In genomic region chr11:35458068-35458467, GRCm38 (mm10) we compare ENCODE assay signal across 28 mouse cellular contexts.
"Had no signal": no experiment of that assay in that cellular context is flagged by ENCODE, and none has a peak within 500 bp of the region (broad histone marks: within the 10 kb centered on the region; RNA-seq: fewer than 3 reads in every experiment).

No protein-coding gene starts in this region.

- ATAC-seq: hindbrain, embryonic 16.5 days; intestine, embryonic 16.5 days had no signal

- H3K27me3 ChIP-seq: limb, embryonic 13.5 days; limb, embryonic 15.5 days; liver, embryonic 13.5 days; liver, embryonic 15.5 days had no signal

- DNase-seq: gastrocnemius, adult 2 months; gastrocnemius, postnatal 10 days; gastrocnemius, postnatal 25 days; heart, adult 11 months; heart, adult 2 months; heart, postnatal 14 days; heart, postnatal 36 days; kidney, adult 11 months; kidney, adult 2 months; kidney, adult 9 months; kidney, postnatal 14 days; kidney, postnatal 36 days; layer of hippocampus, adult 9-11 months; layer of hippocampus, postnatal 36 days; left cerebral cortex, postnatal 4 days; liver, embryonic 13.5 days had no signal

- H3K4me3 ChIP-seq: gastrocnemius, adult 2 months; heart, adult 2 months; heart, embryonic 13.5 days; heart, embryonic 15.5 days; hindbrain, embryonic 12.5 days; kidney, embryonic 15.5 days; limb, embryonic 13.5 days; limb, embryonic 15.5 days; liver, embryonic 13.5 days; liver, embryonic 15.5 days had no signal

- H3K9ac ChIP-seq: heart, embryonic 13.5 days; heart, embryonic 15.5 days; hindbrain, embryonic 12.5 days; hindbrain, embryonic 14.5 days; kidney, embryonic 15.5 days; limb, embryonic 13.5 days; limb, embryonic 15.5 days; liver, embryonic 13.5 days; liver, embryonic 15.5 days had no signal

- H3K4me1 ChIP-seq: heart, embryonic 15.5 days; limb, embryonic 15.5 days; liver, embryonic 13.5 days; liver, embryonic 15.5 days had no signal

- H3K4me2 ChIP-seq: heart, embryonic 11.5 days; heart, embryonic 13.5 days; heart, embryonic 15.5 days; hindbrain, embryonic 12.5 days; hindbrain, embryonic 14.5 days; kidney, embryonic 15.5 days; limb, embryonic 13.5 days; limb, embryonic 15.5 days; liver, embryonic 13.5 days; liver, embryonic 15.5 days had no signal

- H3K27ac ChIP-seq: gastrocnemius, adult 2 months; heart, adult 2 months; heart, embryonic 13.5 days; heart, embryonic 15.5 days; hindbrain, embryonic 12.5 days; hindbrain, embryonic 14.5 days; kidney, embryonic 15.5 days; kidney, postnatal 0 days; limb, embryonic 13.5 days; limb, embryonic 15.5 days; liver, embryonic 13.5 days; liver, embryonic 15.5 days had no signal

- H3K36me3 ChIP-seq: heart, embryonic 13.5 days; heart, embryonic 15.5 days; hindbrain, embryonic 12.5 days; kidney, embryonic 15.5 days; limb, embryonic 13.5 days; limb, embryonic 15.5 days; liver, embryonic 13.5 days; liver, embryonic 15.5 days had no signal

- H3K9me3 ChIP-seq: heart, embryonic 13.5 days; heart, embryonic 15.5 days; hindbrain, embryonic 12.5 days; kidney, embryonic 15.5 days; limb, embryonic 13.5 days; limb, embryonic 15.5 days; liver, embryonic 13.5 days; liver, embryonic 15.5 days had no signal
